Mouse (Mus musculus) liver, embryonic 14.5 days (tissue): ENCODE measurements at regions not wholly inside any gene's neighbourhood (a gene's known extent, or its start where the extent isn't known, plus 50 kb on each side); places are given as distances from the start of the nearest gene placed in this dataset.

Experiments used
- ATAC-seq: fragments of 200-750 bp; cut with Nextera tagmentation; 2 replicates; pipeline ENCODE4 v1.8.0; 2017; ENCODE audit warnings: moderate number of reproducible peaks, mild to moderate bottlenecking, moderate library complexity; ENCODE audit not compliant: insufficient read depth
- DNase-seq, 3 experiments: peaks; one replicate each; pipeline ENCODE4 v3.0.0-alpha.2; 2012 to 2013; ENCODE audit warnings: low read depth in 3 of 3, low spot score in 3 of 3
- H3K27ac ChIP-seq: fragments of 300-500 bp; sonication (generic); 2 replicates; pipeline ENCODE4 v1.5.1; 2014; ENCODE audit warnings: moderate library complexity, mild to moderate bottlenecking, control low read depth, inconsistent platforms
- H3K27me3 ChIP-seq: fragments of 300-500 bp; sonication (generic); 2 replicates; pipeline ENCODE4 v1.6.1; 2014; ENCODE audit warnings: mild to moderate bottlenecking, low read length, moderate library complexity; ENCODE audit not compliant: control insufficient read depth, insufficient read depth
- H3K36me3 ChIP-seq: fragments of 300-500 bp; sonication (generic); replicated peaks from 2 replicates; pipeline ENCODE4 v1.6.1; 2014; ENCODE audit warnings: low read depth; ENCODE audit not compliant: control insufficient read depth, insufficient read depth
- H3K4me1 ChIP-seq, 2 experiments: fragments of 200-500 bp in 1 of 2; fragments of 300-500 bp in 1 of 2; sonication (generic) in 1 of 2; replicated peaks; 2 replicates each; pipeline ENCODE4 v1.6.1; 2012 to 2014; ENCODE audit warnings: antibody characterized with exemption in 1 of 2, inconsistent platforms in 1 of 2, low read length in 1 of 2; ENCODE audit not compliant: control insufficient read depth in 2 of 2, insufficient read depth in 2 of 2
- H3K4me2 ChIP-seq: fragments of 300-500 bp; sonication (generic); 2 replicates; pipeline ENCODE4 v1.6.1; 2014; ENCODE audit warnings: low read depth, mild to moderate bottlenecking, control low read depth, moderate library complexity
- H3K4me3 ChIP-seq, 2 experiments: fragments of 200-500 bp in 1 of 2; fragments of 300-500 bp in 1 of 2; sonication (generic) in 1 of 2; 2 replicates each; pipeline ENCODE4 v1.5.1; 2012 to 2014; ENCODE audit warnings: low read depth in 2 of 2, low read length in 2 of 2, mild to moderate bottlenecking in 2 of 2, control low read depth in 1 of 2, inconsistent platforms in 1 of 2, moderate library complexity in 1 of 2; ENCODE audit not compliant: insufficient read depth in 1 of 2
- H3K9ac ChIP-seq: fragments of 300-500 bp; sonication (generic); replicated peaks from 2 replicates; pipeline ENCODE4 v1.6.1; 2014; ENCODE audit warnings: mild to moderate bottlenecking, control low read depth, moderate library complexity
- H3K9me3 ChIP-seq: fragments of 300-500 bp; sonication (generic); 2 replicates; pipeline ENCODE4 v1.6.1; 2016; ENCODE audit warnings: low read length, mixed read lengths; ENCODE audit not compliant: control insufficient read depth
- CTCF ChIP-seq: IDR thresholded peaks from 2 replicates; pipeline ENCODE4 v1.5.1; 2016; ENCODE audit warnings: antibody characterized with exemption, low read depth, control low read depth
- EP300 ChIP-seq: IDR thresholded peaks from 2 replicates; pipeline ENCODE4 v1.6.1; 2016; ENCODE audit warnings: antibody characterized with exemption, low read depth
- WGBS: fragments of 180-500 bp; shearing (Covaris S2); extraction: QIAGEN DNeasy Blood & Tissue Kit; methylation state at CpG from one replicate; pipeline ENCODE4 v1.1.7; 2014; ENCODE audit not compliant: insufficient replicate concordance; 5-methylcytosine and 5-hydroxymethylcytosine counted together

GRCm38 (mm10) chr15:62134835-62135234, 1212.0 kb upstream of the A1bg start:
- H3K27me3 ChIP-seq = no peaks in the 10 kb centered on the region
- whole genome bisulfite sequencing = 71% methylated on average over 8 of the region's 8 CpGs
- H3K4me2 ChIP-seq = no peak overlapping the region
- H3K36me3 ChIP-seq = no peaks in the 10 kb centered on the region
- no peak for ATAC-seq
- H3K4me1 ChIP-seq = peaks cover 11 to 52% of the 10 kb centered on the region in 2 experiments
- no peak for DNase-seq
- no peak overlapping the region for H3K27ac ChIP-seq
- H3K9ac ChIP-seq = no peak overlapping the region
- TF ChIP-seq CTCF (no peak), EP300 (no peak)
- no peak overlapping the region for H3K4me3 ChIP-seq
- no peaks in the 10 kb centered on the region for H3K9me3 ChIP-seq

GRCm38 (mm10) chr15:62134308-62134707, 1211.5 kb upstream of the A1bg start:
- Histone ChIP-seq H3K27me3 (no peaks in the 10 kb centered on the region), H3K27ac (no peak overlapping the region), H3K36me3 (no peaks in the 10 kb centered on the region), H3K4me2 (no peak overlapping the region), H3K9ac (no peak overlapping the region), H3K9me3 (no peaks in the 10 kb centered on the region), H3K4me1 (peaks cover 11 to 57% of the 10 kb centered on the region in 2 experiments), H3K4me3 (no peak overlapping the region)
- DNase-seq = no peak
- WGBS = 45% methylated on average over 4 of the region's 4 CpGs
- ATAC-seq = peak; percentile 53
- TF ChIP-seq EP300 (no peak), CTCF (no peak)

- H3K27ac ChIP-seq = no peak overlapping the region
- no peak for TF ChIP-seq EP300
- TF ChIP-seq CTCF = no peak
- no peak overlapping the region for H3K4me3 ChIP-seq
- no peaks in the 10 kb centered on the region for H3K9me3 ChIP-seq
- WGBS = 48% methylated on average over 2 of the region's 2 CpGs
- no peaks in the 10 kb centered on the region for H3K27me3 ChIP-seq
- no peak overlapping the region for H3K9ac ChIP-seq
- no peaks in the 10 kb centered on the region for H3K36me3 ChIP-seq
- no peak for ATAC-seq
- H3K4me1 ChIP-seq = peaks cover 16 to 68% of the 10 kb centered on the region in 2 experiments
- no peak overlapping the region for H3K4me2 ChIP-seq
- DNase-seq = no peak
These were observed 1210.1 kb upstream of the A1bg start for GRCm38 (mm10) chr15:62132895-62133294.

- Histone ChIP-seq H3K27me3 (no peaks in the 10 kb centered on the region), H3K4me2 (no peak overlapping the region), H3K4me1 (peaks cover 19 to 69% of the 10 kb centered on the region in 2 experiments), H3K27ac (no peak overlapping the region), H3K4me3 (no peak overlapping the region), H3K9me3 (no peaks in the 10 kb centered on the region), H3K9ac (no peak overlapping the region), H3K36me3 (no peaks in the 10 kb centered on the region)
- no peak for DNase-seq
- TF ChIP-seq EP300 = no peak
- no peak for TF ChIP-seq CTCF
- 79% methylated on average over 3 of the region's 3 CpGs for WGBS
- ATAC-seq = no peak
These were observed 1208.9 kb upstream of the A1bg start for GRCm38 (mm10) chr15:62131686-62132085.

GRCm38 (mm10) chr15:62130530-62130929, 1207.7 kb upstream of the A1bg start:
- Histone ChIP-seq H3K4me3 (no peak overlapping the region), H3K4me1 (peaks cover 19 to 66% of the 10 kb centered on the region in 2 experiments), H3K27ac (no peak overlapping the region; the same call in 1 of the 2 replicates), H3K9ac (no peak overlapping the region), H3K9me3 (no peaks in the 10 kb centered on the region), H3K4me2 (no peak overlapping the region), H3K36me3 (no peaks in the 10 kb centered on the region), H3K27me3 (no peaks in the 10 kb centered on the region)
- 53% methylated on average over 2 of the region's 4 CpGs for WGBS
- ATAC-seq (no peak), DNase-seq (no peak)
- TF ChIP-seq EP300 (no peak), CTCF (no peak)
